Mouse (Mus musculus): ENCODE results near the gene Eps8l1.

The Eps8l1 gene

DNA sequence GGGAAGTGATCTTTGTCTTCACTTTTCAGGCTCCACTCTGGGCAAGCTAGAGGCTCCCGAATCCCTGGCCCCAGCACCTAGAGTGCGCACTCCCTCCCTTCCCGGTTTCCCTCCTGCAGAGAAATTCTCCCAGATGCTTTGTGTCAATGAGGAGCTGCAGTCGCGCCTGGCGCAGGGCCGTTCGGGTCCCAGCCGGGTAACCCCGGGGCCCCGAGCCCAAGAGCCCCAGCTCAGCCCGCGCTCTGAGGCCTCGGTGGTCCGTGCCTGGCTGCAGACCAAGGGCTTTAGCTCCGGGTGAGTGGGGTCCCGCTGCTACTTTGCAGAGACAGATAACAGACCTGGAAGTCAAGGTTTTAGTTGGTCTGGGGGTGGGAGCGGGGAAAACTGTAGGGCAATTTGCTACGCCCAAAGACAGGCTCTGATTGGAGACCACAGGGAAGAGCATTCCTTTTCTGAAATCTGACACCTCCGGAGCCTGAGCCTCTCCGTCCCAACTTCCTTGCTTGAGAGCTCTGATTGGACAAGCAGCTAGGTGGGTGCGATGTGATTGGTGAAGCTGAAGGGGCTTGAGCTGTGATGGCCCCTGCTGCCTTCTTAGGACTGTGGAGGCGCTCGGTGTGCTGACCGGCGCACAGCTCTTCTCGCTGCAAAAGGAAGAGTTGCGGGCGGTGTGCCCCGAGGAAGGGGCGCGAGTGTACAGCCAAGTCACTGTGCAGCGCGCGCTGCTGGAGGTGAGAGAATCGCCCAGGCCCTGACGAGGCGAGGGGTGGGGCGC is 17.7 kb downstream of the Eps8l1 start:
- peak; percentile 78 to 89 for DNase-seq

DNA sequence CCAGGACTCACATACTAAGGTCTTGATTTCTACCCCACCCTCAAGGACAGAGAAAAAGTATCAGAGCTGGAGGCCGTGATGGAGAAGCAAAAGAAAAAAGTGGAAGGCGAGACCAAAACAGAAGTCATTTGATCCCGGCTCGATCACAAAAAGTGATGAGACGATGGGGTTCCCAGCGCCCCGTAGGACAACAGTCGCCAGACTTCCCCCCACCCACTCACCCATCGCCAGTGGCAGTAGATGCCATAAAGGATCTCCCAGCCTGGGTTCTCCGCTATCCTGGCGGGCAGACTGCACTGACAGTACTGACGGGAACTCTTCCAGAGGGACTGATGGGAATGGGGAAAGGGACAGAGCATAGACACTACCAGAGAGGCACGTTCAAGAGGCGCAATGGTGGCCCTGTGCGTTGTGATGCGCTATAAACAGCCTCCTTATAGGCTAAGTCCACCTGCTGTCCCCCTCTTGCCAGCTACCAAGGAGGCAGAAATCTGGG is 18.4 kb downstream of the Eps8l1 start:
- DNase-seq = no peak

DNA sequence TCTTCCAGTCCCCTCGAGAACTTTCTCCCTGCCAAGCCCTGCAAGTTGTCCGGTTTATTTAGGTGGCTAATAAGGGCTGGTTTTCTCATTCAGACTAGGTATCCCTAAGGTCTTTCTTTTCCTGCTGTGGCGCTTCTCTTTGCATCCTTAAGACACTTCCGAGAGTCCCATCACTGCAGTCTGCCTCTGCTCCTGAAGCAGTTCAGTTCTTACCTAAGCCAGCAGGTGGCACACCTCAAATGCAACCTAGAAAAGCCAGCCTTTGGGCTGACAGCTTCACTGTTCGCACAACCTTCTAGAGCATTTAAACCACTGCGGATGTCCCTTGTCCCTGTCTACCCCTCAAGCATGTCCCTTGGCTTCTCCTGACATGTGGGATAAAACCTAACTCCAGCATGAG is 19.2 kb downstream of the Eps8l1 start:
- peak; percentile 34 to 72 for DNase-seq

DNA sequence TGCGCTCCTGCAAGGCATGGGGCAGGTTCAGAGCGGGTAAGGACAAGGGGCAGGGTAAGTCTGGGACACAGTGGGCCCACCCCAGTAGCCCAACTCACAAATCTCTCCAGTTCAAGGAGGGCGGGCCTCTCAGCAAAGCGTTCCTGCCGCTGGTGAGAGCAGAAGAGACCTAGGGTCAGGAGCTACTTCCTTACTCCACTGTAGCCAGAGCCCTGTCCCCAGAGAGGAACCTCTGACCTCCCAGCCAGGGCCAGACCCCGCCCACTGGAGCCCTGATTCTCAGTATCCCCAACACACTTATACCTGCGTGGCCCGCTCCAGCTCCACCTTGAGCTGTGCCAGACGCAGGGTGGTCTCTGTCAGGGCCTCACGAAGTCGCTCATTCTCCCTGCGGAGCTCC is 21.8 kb downstream of the Eps8l1 start:
- DNase-seq = no peak

DNA sequence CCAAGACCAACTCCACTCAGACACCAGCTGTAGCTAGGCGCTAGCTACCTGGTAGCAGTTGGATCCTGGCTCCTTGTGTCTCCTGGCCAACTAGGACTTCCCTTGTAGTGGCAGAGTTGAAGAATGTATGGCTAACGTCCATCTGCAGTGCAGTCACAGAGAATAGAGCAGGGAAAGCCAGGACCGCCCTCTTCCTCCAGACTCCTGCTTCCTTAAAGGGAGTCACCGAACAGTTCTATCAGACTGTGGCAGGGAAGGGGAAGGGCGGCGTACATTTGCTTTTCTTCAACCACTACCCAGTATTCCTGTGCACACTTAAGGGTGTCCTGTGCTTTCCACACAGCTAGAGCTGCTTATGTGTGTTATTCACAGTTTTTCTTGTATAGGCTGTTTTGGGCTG is 30.8 kb downstream of the Eps8l1 start:
- peak; percentile 44 to 47 for DNase-seq

DNA sequence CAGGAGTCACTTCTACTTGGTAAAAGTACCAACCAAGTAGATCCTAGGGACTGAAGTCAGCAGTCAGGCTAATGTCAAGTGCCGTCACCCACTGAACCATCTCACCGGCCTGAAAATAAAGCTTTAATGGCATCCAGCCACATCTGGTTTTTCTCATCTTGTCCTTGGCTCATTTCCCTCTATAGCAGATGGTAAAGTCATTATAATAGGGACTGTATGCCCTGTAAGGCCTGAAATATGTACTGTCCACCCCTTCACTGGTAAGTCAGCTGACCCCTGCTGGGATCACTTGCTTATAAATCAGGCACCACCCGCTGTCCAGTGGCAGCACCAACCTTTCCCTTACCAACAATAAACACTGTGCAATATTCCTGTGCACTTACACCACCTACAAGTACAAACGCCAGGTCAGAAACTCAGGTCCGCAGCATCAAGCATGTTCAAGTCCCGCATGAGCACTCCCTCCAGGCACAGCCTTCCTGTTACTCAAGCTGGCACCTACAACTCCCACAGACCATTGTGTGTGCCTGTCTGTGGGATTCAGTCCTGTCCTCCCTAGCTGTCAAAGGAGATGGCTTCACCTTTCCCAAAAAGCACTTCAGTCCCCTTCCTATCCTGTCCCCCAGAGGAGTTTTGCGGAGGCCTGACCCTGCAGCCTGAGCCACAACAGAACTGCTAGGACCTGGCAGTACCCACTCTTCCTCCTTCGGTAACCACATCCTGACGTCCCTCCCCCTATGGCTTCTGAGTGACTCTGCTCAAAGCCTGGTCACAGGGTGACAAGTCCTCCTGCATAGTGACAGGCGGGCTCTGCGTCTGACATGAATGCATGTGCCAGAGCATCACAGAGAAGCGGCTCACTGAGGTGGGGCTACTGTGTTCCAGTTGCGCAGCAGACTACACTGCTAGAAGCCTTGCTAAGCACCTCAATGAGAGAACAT is 32.1 kb downstream of the Eps8l1 start:
- DNase-seq = no peak

DNA sequence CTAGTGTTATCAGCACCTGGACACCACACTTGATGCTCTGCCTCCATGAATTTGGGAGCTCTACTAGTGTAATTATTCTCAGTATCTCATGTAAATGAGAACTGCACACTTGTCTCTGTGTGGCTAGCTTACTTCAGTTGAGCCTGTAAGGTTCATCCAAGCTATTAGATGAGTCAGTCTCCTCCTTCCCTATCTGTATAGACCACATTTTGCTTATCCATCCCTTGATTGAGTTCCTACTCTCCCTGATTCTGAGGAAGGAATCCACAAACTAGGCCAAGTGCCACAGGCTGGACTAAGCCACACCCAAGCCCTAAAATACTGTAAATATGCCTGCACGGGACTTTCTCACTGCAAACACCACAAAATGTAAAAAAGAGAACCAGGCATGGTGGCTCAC is 33.5 kb downstream of the Eps8l1 start:
- DNase-seq = no peak

DNA sequence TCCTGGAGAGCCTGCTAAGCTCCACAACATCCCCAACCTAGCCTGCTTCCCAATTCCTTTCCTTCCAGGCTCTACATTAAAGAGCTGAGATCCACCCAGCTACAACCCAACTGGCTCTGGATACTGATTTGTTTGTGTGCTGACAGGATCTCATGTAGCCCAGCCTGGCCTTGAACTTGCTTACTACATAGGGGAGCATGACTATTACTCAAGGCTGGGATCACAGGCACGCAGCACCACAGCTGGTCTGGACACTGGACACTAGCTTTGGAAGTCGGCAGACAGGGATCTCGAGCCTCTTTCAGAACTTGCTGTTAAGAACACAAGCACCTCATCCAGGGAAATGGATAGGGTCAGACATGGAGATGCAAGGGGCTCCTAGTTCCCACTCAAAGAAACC is 36.0 kb downstream of the Eps8l1 start:
- no peak for DNase-seq

DNA sequence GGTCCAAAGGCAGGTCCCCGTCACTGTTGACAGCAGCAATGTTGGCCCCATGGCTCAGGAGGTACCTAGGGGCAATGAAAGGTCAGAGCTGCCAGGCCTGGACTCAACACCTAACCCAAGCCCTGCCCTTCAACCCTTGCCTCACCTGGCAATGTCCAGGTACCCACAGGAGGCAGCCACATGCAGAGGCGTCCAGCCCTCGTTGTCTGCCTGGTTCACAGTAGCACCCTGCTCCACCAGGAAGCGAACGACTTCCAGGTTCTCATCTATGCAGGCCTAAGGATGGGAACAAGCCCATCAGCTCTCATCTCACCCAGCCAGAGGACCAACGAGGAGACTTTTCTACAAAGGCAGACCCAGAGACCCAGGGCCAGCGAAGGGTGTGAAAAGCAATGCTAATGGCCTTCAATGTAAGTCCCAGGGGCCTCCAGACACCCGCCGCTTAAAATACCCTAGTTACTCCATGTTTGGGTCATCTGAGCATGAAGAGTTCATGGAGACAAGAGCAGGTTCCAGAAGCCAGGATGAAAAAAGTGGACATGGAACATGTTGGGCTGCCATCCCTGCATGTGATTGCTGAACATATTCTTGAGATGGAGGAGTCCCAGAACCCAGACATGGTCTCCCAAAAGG is 36.9 kb downstream of the Eps8l1 start:
- no peak for DNase-seq

DNA sequence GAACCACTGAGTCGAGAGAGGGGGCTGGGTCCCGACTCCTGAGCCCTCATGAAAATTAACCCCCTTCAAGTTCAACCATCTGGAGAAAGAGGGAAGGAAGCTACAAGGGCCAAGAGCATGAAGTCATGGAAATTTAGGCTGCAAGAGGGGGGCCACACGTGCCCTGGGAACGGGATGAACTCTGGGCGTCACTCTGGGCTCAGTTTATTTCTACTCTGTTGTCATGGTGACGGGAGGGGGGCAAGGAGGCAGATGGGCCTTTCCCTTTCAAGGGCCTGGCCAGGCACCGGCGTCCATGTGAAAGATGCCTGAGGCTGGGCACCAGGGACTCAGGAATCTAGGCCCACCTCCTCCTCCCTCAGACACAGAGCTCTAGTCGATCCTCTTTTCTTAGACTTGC is 37.8 kb downstream of the Eps8l1 start:
- peak; percentile 63 to 75 for DNase-seq

DNA sequence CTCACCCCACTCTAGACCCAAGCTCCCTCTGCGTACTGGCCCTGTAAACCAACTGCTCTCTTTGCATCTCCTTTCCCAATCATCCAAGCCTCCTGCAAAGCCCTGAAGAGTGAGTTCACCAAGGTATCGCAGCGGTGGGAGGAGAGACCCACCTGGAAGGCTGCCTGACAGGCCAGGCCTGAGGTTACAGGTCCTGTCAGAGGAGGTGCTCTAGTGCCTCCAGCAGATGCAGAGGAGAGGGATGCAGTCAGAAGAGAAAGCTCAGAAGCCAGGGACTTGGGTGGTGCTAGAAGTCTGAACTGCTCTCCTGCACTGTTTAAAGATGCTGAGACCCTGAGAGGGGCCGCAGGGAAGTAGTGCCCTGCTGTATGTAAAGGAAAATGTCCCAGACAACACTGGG is 38.6 kb downstream of the Eps8l1 start:
- DNase-seq = no peak

DNA sequence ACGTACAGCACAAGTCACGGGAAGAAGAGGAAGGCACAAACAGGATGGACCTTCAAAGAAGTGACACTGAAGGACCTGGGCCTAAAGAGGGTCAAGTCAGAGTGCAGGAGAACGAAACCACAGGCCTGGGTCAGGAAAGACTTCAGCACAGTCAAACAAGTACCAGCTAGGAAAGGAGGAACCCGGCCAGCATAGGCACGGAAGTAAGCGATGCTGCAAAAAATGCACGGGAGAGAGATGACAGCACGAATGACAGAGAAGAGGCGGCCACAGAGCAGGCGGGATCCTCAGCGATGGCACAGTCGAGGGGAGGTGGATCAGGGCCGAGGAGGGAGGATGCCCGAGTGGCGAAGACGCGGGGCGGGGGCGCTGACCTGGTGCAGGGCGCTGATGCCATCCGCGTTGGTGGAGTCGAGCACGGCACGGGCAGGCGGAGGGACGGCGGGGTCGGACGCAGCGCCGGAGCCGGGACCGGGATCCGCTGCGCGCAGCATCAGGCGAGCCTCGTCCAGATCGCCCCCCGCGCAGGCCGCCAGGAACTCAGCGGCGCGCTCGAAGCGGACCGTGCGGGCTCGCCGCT is 40.5 kb downstream of the Eps8l1 start:
- DNase-seq = peak in 1 of 2 experiments; percentile 56

DNA sequence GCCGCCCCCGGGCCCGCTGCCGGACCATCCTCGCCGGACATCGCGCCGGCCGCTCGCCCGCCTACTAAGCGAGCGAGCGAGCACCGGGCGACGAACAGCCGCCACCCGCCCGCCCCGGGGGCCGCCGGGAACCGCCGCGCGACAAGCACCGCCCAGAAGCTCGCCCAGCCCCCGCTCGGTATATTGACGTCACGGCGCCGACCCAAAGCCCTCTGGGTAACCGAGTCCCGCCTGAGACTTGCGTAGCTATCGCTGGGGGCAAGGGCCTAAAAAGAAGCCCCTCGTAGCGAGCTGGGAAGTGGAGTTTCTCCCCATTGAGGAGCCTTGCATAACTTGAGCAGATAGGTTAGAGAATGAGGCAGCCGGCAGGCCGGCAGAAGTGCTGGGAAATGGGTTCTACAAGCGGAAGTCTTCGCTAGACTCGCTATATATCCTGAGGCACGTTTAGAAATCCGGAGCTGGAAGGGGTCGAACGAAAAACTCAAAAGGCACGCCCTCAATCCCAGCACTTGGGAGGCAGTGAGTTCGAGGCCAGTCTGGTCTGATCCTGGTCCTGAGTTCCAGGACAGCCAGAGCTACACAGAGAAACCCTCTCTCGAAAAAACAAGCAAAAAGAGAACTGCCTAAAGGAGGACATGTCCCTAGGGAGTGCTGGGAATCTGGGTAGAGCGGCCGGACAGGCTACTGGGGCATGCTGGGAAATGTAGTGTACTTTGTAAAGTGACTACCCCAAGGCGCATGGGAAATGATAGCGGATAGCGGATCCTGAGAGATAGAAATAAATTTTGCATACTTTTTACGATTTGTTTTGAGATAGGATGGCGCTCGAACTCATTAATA is 41.3 kb downstream of the Eps8l1 start, which contains the start of gene Ppp1r12c:
Ppp1r12c (minus strand) TSS at position 123 of the 840 bp plus-strand sequence.
- peak; percentile 95 to 97 for DNase-seq

DNA sequence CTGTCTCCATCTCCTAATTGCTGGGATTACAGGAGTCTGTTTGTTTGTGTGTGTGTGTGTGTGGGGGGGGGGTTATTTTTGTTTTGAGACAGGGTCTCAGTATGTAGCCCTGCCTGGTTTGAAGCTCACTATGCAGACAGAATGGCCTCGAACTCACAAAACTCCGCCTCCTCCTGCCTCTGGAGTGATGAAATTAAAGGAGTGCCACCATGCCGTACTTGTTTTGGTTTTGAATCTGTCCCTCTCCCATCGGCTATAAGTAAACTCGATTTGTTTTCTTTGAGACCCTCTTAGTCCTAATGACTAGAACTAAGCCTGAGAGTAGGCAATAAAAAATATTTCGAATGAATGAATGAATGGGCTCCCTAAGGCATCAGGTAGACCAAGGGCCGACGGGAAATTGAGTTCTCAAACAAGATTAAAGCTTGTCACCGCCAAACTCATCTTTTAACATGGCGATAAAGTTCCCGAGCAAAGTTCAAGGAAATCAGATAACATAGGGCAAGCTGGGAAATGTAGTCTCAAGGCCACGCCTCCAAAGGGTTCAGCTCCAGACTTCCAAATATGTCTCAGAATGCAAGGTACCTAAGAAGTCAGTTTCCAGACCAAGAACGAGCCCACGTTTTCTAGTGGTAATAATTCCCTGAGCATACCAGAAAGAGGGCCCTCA is 42.1 kb downstream of the Eps8l1 start:
- peak; percentile 46 to 78 for DNase-seq

DNA sequence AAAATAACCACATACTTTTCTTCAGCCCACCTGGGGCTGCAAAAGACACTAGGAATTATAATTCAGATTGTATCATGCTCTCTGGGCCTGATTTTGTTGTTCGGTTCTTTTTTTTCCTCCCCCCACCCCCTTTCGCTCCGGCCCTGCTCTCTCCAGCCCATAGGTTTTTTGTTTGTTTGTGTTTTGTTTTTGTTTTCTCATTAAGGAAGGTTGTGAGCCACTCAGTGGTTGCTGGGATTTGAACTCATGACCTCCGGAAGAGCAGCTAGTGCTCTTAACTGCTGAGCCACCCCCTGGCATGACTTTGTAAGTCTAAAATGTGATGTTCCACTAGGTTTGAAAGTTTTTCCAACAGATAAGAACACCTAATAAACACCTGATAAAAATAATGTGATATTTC is 42.6 kb downstream of the Eps8l1 start:
- no peak for DNase-seq

DNA sequence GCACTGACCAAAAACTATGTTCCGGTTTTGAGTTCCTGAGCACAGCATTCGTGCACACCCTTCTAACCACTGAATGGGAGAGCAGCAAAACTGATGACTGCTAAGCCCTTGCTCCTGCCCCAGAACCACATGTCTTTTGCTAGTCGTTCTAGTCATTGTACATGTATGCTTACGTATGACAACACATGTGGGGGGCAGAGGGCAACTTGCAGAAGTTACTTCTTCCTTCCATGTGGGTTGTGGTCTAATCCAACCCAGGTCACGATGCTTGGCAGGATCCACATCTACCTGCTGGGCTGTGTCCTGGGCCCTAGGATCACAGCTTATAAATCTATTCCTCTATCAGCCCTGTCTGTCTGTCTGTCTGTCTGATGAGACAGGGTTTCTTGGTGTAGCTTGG is 43.4 kb downstream of the Eps8l1 start:
- no peak for DNase-seq

DNA sequence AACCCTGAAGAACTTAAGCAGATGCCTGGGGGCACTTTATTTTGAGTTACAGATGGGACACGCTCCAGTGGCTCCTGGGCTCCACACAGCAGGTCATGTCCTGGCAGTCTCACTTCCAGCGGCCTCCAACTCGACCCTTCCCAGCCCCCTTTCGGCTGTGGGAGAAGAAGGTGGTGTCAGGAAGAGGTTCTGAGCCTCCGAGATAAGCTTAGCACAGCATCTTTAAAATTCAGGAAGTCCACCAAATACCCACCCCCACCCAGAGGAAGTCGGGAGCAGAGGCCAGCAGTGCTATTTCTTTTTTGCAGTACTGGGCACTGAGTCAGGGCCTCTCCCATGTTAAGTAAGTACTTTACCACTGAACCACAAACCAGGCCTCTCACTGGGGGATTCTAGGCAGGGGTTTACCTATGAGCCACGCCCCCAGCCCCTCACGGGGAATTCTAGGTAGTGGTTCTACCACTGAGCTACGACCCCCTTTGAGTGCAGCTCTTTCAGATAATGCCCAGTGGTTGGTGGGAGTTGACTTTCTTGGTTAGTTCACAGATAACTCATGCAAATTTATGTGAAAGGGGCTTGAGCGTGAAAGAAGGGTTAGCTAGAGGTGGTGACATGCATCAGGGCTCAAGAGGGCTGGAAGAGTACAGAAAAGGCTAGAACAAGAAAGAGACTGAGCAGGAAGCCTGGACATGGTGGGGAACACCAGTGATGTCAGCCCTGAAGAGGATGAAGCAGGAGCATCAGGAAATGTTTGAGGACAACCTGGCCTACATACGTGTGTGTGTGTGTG is 44.4 kb downstream of the Eps8l1 start:
- no peak for DNase-seq

DNA sequence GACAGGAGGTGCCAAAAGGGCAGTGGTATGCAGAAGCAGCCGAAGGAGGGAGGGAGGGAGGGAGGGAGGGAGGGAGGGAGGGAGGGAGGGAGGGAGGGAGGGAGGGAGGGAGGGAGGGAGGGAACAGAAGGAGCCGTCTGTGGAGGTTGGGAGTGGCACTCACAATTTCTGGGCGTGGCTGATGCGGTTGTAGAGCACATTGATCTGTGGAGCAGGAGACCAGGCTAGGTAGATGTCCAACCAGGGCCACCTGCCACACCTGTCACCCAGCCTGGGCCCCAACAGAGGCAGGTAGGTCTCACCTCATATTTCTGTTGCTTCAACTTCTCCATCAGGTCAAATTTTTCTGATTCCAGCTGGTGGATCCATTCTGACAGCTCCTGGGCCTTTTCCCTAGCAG is 46.7 kb downstream of the Eps8l1 start:
- no peak for DNase-seq

DNA sequence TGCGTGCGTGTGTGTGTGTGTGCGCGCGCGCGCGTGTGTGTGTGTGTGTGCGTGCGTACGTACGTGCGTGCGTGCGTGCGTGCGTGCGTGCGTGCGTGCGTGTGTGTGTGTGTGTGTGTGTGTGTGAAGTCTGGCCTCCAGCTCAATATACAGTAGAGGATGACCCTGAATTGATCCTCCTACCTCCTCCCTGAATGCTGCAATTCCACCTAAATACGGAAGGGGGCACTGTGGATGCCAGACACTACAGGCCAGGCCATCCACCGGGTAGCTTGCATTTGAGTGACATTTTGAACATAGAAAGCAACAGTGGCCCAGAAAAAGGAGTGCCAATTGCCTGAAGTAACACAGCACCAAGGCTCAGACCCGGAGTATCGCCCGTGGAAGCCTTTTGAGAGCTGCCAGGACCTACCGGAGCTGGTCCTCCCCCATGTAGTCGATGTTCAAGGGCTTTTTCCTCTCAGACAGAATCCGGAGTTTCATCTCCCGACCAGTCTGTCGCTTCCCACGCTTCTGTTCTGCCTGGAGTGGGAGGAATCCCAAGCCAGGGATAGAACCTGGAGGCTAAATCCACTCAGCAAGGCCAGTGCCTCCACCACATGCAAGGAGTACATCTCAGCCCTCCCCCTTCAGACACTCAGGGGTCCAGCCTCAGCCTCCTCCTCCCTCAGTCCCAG is 47.7 kb downstream of the Eps8l1 start:
- no peak for DNase-seq

DNA sequence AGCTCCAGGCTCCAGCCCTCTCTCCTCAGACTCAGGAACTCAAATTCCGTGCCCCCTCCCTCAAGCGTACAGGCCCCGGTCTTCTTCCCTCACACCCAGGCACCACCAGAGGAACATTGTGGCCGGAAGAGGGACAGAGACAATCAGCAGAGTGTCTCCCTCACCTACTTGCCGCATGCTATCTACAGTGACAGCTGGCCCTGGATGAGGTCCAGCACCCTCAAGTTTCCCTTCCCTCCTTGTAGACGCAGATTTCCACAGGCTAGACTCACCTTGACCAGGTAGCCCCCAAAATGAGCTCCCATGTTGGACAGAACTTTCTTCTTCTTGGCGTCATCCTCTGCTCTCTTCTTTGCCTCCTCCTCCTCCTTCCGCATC is 48.3 kb downstream of the Eps8l1 start:
- DNase-seq = no peak
